Mouse (Mus musculus): ENCODE measurements around the gene Map4k5.
A peak's percentile ranks its signal among the peaks of the same experiment; 100 is the strongest.

Gene Map4k5

GRCm38 (mm10) chr12:69783247-69784025, 109.6 kb downstream of the Map4k5 start:
- DNase-seq: peak; percentile 36

DNA sequence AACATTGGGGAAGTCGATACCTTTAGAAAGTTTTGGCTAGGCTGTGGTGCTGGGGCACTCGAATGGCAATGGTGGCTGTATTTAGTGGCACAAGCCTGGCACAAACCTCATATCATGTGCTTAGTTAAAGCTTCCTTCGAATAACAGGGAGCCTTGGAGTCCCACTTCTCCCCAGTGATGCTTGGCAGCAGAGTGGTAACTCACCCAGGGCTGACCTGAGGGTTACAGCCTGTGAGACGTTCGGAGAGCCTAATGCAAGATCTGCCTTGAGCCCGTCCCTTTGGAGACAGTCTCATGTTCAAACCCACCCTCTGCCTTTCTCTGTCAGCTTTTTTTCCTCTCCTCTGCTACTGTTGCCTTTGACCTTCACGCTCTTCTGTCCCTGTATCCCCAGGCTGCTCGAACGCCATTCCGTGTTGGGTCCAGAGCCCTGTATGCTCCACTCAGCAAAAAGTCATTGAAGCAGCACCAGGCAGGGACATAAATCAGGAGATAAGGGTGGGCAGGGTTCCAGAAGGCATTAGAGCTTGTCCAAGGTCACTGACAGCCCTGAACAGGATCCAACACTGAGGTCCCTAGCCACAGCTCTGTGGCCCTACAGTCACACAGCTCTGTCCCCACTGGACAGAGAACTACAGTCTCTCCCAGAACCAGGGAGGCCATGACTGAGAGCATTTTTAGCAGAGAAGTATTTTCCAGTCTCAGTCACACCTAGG, 110.9 kb downstream of the Map4k5 start:
- DNase-seq: peak; percentile 75

- peak; percentile 55 for DNase-seq
These were observed 111.5 kb downstream of the Map4k5 start for GRCm38 (mm10) chr12:69781480-69781879.

GRCm38 (mm10) chr12:69777957-69778356, 115.0 kb downstream of the Map4k5 start:
- no peak for DNase-seq

- no peak for DNase-seq
These were observed 115.7 kb downstream of the Map4k5 start for GRCm38 (mm10) chr12:69777341-69777730.

GRCm38 (mm10) chr12:69776607-69777340, 116.2 kb downstream of the Map4k5 start:
- DNase-seq: no peak

DNA sequence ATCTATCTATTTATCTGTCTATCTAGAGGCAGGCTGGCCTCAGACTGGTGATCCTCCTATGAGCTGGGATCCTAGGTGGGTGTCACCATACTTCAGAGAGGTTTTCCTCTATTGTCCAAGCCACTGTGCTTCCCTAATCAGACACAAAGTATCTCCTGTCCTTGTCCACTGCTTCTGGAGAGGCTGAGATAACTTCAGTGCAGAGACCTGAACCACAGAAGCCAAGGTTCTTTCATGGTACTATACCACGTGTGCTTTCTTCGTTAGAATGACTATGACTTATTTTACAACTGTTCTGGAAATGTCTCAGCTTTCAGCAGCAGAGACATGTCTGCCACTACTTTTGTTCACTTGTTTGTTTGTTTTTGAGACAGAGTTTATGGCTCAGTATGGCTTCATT, 124.2 kb downstream of the Map4k5 start:
- no peak for DNase-seq

DNA sequence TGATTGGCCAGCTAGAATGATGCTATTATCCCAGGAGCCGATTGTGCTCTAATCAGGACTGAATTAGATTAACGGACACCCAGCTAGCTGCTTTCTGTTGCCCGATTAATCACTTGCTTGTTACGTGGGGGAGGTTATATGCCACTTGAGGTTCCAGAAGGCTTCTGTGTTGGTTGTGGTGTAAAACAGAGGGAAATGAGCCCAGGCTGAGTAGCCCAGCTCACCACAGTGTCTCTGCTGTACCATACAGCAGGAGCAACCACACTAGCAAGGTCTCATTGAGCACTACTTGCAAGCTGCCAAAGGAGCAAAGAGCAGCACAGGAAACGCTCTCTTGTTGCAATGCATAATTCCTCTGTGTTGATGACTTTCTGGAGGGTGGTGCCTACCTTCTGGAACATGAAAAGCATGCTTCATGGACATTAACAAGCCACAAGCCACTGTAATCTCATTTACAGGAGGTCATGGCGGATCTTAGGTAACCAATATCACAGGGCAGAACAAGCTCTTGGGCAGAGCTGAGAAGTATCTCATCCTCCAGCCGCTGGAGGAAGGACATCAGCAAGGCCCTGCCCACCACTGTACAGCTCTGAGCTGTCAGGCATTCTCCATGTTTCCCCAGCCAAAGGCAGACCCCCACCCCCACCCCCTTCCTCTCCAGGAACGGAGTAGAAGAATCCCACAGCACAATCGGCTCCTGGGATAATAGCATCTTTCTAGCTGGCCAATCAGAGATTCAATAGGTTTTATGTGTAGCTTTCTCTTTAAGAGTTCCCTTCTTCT, 125.3 kb downstream of the Map4k5 start:
- no peak for DNase-seq

DNA sequence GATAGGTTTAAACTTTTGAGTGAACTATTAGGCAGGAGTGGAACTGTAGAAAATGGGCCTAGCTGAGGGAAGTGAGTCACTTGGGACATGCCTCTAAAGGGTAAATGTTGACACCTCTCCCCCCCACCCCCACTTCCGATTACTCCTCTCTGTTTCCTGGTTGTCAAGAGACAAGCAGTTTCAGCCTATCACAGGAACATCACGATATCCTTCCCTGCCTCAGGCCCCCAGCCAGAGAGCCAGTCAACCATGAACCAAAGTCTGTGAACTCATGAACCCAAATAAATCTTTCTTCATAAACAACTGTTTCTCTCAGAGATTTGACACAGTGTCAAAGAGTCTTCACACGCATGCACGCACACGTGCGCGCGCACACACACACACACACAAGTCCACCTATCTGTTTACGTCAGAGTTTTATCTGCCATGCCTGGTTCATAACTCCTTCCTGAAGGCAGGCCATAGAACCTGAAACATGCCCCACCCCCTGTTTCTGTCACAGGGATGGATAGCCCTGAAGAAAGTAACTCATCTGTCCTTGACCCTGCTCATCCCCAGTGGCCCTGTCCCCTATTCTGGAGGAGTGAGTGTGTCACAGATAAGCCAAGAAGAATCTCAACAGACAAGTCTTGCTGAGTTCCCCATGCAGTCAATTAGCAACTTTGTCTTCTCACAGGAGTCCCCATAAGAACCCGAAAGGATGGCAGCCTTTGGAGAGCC, 126.7 kb downstream of the Map4k5 start:
- DNase-seq: no peak

DNA sequence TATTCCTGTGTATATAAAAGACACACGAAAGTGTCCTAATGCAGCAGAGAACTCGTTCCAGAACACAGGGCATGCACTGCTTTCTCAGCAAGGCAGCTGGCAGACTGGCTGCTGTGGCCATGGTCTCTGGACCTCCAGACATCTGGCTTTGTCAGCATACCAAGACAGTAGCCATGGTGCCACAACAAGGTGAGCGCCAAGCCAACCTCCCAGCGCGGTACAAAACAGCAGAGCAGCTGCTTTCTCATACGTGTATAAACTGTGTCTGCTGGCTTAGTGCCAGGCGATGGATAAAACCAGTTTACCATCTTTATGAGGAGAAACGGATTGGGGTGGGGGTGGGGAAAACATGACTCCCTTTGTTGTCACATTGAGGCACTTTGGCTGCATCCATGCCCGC, 127.5 kb downstream of the Map4k5 start:
- no peak for DNase-seq

- peak; percentile 98 for DNase-seq
These were observed 131.4 kb downstream of the Map4k5 start for GRCm38 (mm10) chr12:69761603-69762002.

- DNase-seq: peak; percentile 86
These were observed 132.1 kb downstream of the Map4k5 start for GRCm38 (mm10) chr12:69760743-69761406.

- peak; percentile 91 for DNase-seq
These were observed 133.0 kb downstream of the Map4k5 start for GRCm38 (mm10) chr12:69760014-69760413.

DNA sequence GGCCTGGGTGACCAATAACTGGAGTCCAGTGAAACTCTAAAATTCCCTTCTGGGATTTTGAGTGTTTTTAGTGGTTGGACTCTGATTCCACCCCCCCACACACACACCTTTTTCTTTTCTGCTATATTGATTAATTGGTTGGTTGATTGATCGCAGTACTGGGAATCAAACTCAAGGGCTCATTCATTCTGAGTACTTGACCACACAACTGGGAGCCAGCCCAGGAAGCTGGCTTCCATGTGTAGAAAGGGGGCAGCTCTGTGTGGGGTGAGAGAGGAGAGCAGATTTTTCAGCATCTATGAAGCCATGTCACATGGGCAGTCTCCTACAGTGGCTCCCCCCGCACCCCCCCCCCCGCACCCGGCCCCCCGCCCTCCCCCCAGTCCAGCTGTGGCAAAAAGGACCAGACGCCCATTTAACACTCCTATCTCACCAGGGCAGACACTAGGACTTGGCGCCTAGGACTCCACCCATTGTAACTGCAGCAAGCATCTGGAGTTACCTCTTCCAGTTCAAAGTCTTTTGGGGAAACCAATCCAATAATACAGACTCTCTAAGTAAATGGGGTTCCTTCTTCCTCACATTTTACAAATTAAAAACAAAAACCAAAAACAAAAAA, 133.6 kb downstream of the Map4k5 start:
- DNase-seq: no peak

GRCm38 (mm10) chr12:69758221-69759185, 134.5 kb downstream of the Map4k5 start:
- DNase-seq: peak; percentile 94

DNA sequence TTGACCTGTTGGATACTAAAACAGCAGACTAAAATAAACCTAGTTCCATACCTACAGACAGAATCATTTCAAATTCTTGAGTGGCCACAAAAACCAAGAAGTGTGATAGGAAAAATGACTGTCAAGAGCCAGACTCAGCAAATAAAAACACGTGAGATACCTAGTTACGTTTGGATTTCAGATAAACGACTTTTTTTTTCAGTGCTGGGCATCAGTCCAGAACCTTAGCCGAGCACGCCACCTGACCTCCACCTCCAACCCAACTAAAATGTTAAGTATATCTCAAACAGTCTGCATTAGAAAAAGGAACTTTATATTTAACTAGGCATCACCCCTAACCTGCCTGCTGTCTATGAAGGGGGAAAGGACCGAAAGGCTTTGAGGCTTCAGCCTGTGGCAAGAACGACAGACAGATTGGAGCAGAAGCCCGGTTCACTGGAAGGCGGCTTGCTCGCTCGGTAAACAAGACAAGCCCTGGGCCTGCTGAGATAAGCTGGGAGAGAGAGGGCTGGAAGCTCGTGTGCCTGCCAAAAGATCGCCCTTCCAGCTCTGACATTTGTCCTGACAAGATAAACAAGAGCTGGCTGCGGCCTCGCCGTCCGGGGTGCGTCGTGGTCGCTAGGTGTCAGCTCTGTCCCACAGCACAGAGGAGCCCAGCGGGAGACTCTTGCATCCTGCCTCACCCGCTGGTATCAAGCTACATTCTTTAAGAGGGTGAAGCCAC, 135.4 kb downstream of the Map4k5 start:
- DNase-seq: peak; percentile 98

DNA sequence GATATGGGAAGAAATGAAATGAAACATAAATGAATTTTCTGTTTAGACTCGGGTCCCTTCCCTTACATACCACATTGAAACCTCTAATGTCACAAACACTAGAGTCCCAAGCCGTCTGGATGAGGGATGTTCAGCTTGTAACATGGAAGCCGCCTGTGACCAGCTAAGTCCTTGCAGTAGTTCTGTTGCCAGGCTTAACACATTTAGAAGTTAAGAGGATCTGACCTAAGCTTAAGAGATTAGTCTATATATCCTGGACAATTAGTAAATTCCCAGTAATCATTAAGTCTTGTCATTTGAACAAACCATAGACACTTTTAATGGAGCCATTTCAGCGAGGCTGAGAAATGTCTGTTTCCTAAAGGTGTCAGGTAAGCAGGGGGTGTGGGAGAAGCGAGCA, 137.0 kb downstream of the Map4k5 start:
- no peak for DNase-seq

- DNase-seq: peak; percentile 65
These were observed 139.1 kb downstream of the Map4k5 start for GRCm38 (mm10) chr12:69753936-69754335.
